Mouse (Mus musculus): ENCODE data around the gene Ift22. TPM values are rescaled to one million over a fixed set of nuclear protein-coding genes. Genes with fewer than 3 reads are reported as not detected.

Ift22 gene
- polyA plus RNA-seq, 1 experiment from 2014 or later = 134 TPM

DNA sequence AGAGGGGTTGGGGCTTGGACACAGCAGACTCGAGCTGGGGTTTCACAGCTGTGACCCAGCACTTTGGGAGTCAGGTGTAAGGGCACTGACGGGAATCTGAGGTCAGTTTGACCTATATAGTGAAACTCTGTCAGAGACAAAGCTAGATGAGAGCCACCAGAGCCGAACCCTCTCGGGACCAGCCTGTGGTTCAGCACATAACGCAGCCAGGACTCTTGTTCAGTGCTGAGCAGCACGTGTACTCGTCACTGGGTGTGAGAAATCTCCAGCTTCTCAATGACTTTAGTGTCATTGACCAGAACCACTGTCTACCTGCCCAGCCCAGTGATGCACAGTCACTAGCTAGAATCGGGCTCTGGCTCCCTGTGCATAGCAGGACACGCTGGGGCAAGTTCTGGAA lies 14.9 kb downstream of the Ift22 start:
- ATAC-seq = no peak
- Histone ChIP-seq H3K4me2 (ENCODE audit: low read length) (no peak overlapping the region), H3K36me3 (ENCODE audit: control insufficient read depth, insufficient read depth, low read length) (0 out of 2 replicates have a peak, but pooled peaks cover 3% of the 10 kb centered on the region), H3K4me3 (ENCODE audit: low read depth, low read length) (no peak overlapping the region), H3K9ac (ENCODE audit: low read depth, low read length) (no peak overlapping the region), H3K27me3 (ENCODE audit: control insufficient read depth, insufficient read depth, low read depth, low read length) (no peaks in the 10 kb centered on the region), H3K27ac (ENCODE audit: low read length) (no peak overlapping the region), H3K9me3 (replicated peaks; ENCODE audit: control insufficient read depth, low read length, poor library complexity, severe bottlenecking) (no peaks in the 10 kb centered on the region), H3K4me1 (ENCODE audit: control insufficient read depth, insufficient read depth, low read length) (peaks cover 6% of the 10 kb centered on the region; the same call in 1 of the 2 replicates)
- 87% methylated on average over 9 of the region's 9 CpGs for WGBS

GRCm38 (mm10) chr5:136923751-136924478 lies 16.0 kb downstream of the Ift22 start:
- no peak overlapping the region for H3K27ac ChIP-seq (ENCODE audit: low read length)
- no peak for ATAC-seq
- WGBS = 84% methylated on average over 7 of the region's 7 CpGs

GRCm38 (mm10) chr5:136929073-136929472 lies 21.1 kb downstream of the Ift22 start:
- no peaks in the 10 kb centered on the region for H3K9me3 ChIP-seq (replicated peaks; ENCODE audit: control insufficient read depth, low read length, poor library complexity, severe bottlenecking)
- H3K36me3 ChIP-seq (ENCODE audit: control insufficient read depth, insufficient read depth, low read length) = 0 out of 2 replicates have a peak, but pooled peaks cover 3% of the 10 kb centered on the region
- WGBS = 23% methylated on average over 4 of the region's 4 CpGs
- no peak overlapping the region for H3K4me3 ChIP-seq (ENCODE audit: low read depth, low read length)
- no peak overlapping the region for H3K4me2 ChIP-seq (ENCODE audit: low read length)
- H3K27ac ChIP-seq (ENCODE audit: low read length) = no peak overlapping the region
- no peaks in the 10 kb centered on the region for H3K4me1 ChIP-seq (ENCODE audit: control insufficient read depth, insufficient read depth, low read length)
- no peaks in the 10 kb centered on the region for H3K27me3 ChIP-seq (ENCODE audit: control insufficient read depth, insufficient read depth, low read depth, low read length)
- H3K9ac ChIP-seq (ENCODE audit: low read depth, low read length) = peak overlapping the region; percentile 33; the same call in 1 of the 2 replicates
- ATAC-seq = peak; percentile 80

More at GRCm38 (mm10) chr5:136923751-136924478, 16.0 kb downstream of the Ift22 start:
- Histone ChIP-seq H3K9me3 (replicated peaks; ENCODE audit: control insufficient read depth, low read length, poor library complexity, severe bottlenecking) (no peaks in the 10 kb centered on the region), H3K4me3 (ENCODE audit: low read depth, low read length) (no peak overlapping the region), H3K4me1 (ENCODE audit: control insufficient read depth, insufficient read depth, low read length) (peaks cover 6% of the 10 kb centered on the region; the same call in 1 of the 2 replicates), H3K4me2 (ENCODE audit: low read length) (no peak overlapping the region), H3K27me3 (ENCODE audit: control insufficient read depth, insufficient read depth, low read depth, low read length) (no peaks in the 10 kb centered on the region), H3K36me3 (ENCODE audit: control insufficient read depth, insufficient read depth, low read length) (0 out of 2 replicates have a peak, but pooled peaks cover 3% of the 10 kb centered on the region), H3K9ac (ENCODE audit: low read depth, low read length) (no peak overlapping the region)

- no peaks in the 10 kb centered on the region for H3K27me3 ChIP-seq (ENCODE audit: control insufficient read depth, insufficient read depth, low read depth, low read length)
- H3K9ac ChIP-seq (ENCODE audit: low read depth, low read length) = no peak overlapping the region
- no peak overlapping the region for H3K4me3 ChIP-seq (ENCODE audit: low read depth, low read length)
- H3K4me2 ChIP-seq (ENCODE audit: low read length) = no peak overlapping the region
- H3K9me3 ChIP-seq (replicated peaks; ENCODE audit: control insufficient read depth, low read length, poor library complexity, severe bottlenecking) = no peaks in the 10 kb centered on the region
- H3K27ac ChIP-seq (ENCODE audit: low read length) = no peak overlapping the region
- no peaks in the 10 kb centered on the region for H3K4me1 ChIP-seq (ENCODE audit: control insufficient read depth, insufficient read depth, low read length)
- WGBS = 86% methylated on average over 14 of the region's 14 CpGs
- H3K36me3 ChIP-seq (ENCODE audit: control insufficient read depth, insufficient read depth, low read length) = no peaks in the 10 kb centered on the region
- ATAC-seq = no peak
These were observed 23.9 kb downstream of the Ift22 start for GRCm38 (mm10) chr5:136931896-136932295.

DNA sequence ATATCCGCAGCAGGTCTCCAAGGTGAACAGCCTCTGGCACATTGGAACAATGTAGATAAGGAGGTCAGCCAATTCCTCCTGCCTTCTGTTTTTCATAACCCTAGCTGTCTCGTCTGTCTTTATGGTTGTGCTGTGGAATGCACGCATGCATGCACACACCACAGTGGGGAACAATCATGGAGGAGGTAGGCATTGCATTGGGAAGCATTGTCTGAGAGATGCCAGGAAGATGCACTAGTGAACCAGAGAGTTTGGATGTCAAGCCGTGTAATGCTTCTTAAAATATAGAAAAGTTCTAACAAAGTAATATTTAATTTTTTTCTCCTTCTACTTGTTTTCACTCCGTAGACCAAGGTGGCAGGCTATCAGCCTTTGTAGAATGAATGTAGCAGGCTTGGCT lies 25.0 kb downstream of the Ift22 start:
- Histone ChIP-seq H3K4me2 (ENCODE audit: low read length) (no peak overlapping the region), H3K36me3 (ENCODE audit: control insufficient read depth, insufficient read depth, low read length) (no peaks in the 10 kb centered on the region), H3K4me1 (ENCODE audit: control insufficient read depth, insufficient read depth, low read length) (no peaks in the 10 kb centered on the region), H3K27me3 (ENCODE audit: control insufficient read depth, insufficient read depth, low read depth, low read length) (no peaks in the 10 kb centered on the region), H3K4me3 (ENCODE audit: low read depth, low read length) (no peak overlapping the region), H3K9me3 (replicated peaks; ENCODE audit: control insufficient read depth, low read length, poor library complexity, severe bottlenecking) (no peaks in the 10 kb centered on the region), H3K9ac (ENCODE audit: low read depth, low read length) (no peak overlapping the region), H3K27ac (ENCODE audit: low read length) (no peak overlapping the region)
- ATAC-seq = no peak
- WGBS = 75% methylated on average over 5 of the region's 5 CpGs

DNA sequence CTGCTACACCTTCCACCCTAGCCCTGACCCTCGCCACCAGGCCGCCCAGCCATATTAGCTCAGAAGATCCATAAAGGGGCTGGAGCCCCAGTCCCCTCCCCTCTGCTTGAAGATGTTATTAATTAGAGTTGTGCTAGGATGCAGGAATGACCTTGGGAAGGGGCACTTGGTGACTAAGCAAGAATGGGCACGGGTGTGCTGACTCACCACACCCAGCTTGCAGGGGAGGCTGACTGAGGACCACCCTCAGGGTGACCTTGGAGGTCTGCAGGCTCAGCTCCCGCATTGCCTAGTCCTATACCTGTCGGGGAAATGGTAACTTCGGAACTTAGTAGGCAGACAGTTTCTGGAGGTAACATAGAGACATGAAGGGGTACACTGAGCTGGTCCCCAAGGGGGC lies 26.0 kb downstream of the Ift22 start:
- no peak overlapping the region for H3K9ac ChIP-seq (ENCODE audit: low read depth, low read length)
- H3K27me3 ChIP-seq (ENCODE audit: control insufficient read depth, insufficient read depth, low read depth, low read length) = no peaks in the 10 kb centered on the region
- 92% methylated on average over 6 of the region's 6 CpGs for WGBS
- no peak for ATAC-seq
- no peaks in the 10 kb centered on the region for H3K36me3 ChIP-seq (ENCODE audit: control insufficient read depth, insufficient read depth, low read length)
- H3K4me2 ChIP-seq (ENCODE audit: low read length) = no peak overlapping the region
- no peaks in the 10 kb centered on the region for H3K9me3 ChIP-seq (replicated peaks; ENCODE audit: control insufficient read depth, low read length, poor library complexity, severe bottlenecking)
- H3K4me1 ChIP-seq (ENCODE audit: control insufficient read depth, insufficient read depth, low read length) = no peaks in the 10 kb centered on the region
- no peak overlapping the region for H3K27ac ChIP-seq (ENCODE audit: low read length)
- H3K4me3 ChIP-seq (ENCODE audit: low read depth, low read length) = no peak overlapping the region

GRCm38 (mm10) chr5:136935905-136936695 lies 28.1 kb downstream of the Ift22 start:
- 68% methylated on average over 7 of the region's 7 CpGs for WGBS
- H3K4me1 ChIP-seq (ENCODE audit: control insufficient read depth, insufficient read depth, low read length) = no peaks in the 10 kb centered on the region
- no peaks in the 10 kb centered on the region for H3K9me3 ChIP-seq (replicated peaks; ENCODE audit: control insufficient read depth, low read length, poor library complexity, severe bottlenecking)
- no peak for ATAC-seq
- H3K9ac ChIP-seq (ENCODE audit: low read depth, low read length) = no peak overlapping the region
- no peak overlapping the region for H3K27ac ChIP-seq (ENCODE audit: low read length)
- H3K27me3 ChIP-seq (ENCODE audit: control insufficient read depth, insufficient read depth, low read depth, low read length) = no peaks in the 10 kb centered on the region
- H3K36me3 ChIP-seq (ENCODE audit: control insufficient read depth, insufficient read depth, low read length) = no peaks in the 10 kb centered on the region
- H3K4me2 ChIP-seq (ENCODE audit: low read length) = no peak overlapping the region
- H3K4me3 ChIP-seq (ENCODE audit: low read depth, low read length) = no peak overlapping the region

GRCm38 (mm10) chr5:136936750-136937149 lies 28.8 kb downstream of the Ift22 start:
- Histone ChIP-seq H3K9ac (ENCODE audit: low read depth, low read length) (no peak overlapping the region), H3K4me2 (ENCODE audit: low read length) (no peak overlapping the region), H3K36me3 (ENCODE audit: control insufficient read depth, insufficient read depth, low read length) (no peaks in the 10 kb centered on the region), H3K4me1 (ENCODE audit: control insufficient read depth, insufficient read depth, low read length) (no peaks in the 10 kb centered on the region), H3K27ac (ENCODE audit: low read length) (no peak overlapping the region), H3K9me3 (replicated peaks; ENCODE audit: control insufficient read depth, low read length, poor library complexity, severe bottlenecking) (no peaks in the 10 kb centered on the region), H3K27me3 (ENCODE audit: control insufficient read depth, insufficient read depth, low read depth, low read length) (no peaks in the 10 kb centered on the region), H3K4me3 (ENCODE audit: low read depth, low read length) (no peak overlapping the region)
- no peak for ATAC-seq
- 85% methylated on average over 6 of the region's 6 CpGs for WGBS

DNA sequence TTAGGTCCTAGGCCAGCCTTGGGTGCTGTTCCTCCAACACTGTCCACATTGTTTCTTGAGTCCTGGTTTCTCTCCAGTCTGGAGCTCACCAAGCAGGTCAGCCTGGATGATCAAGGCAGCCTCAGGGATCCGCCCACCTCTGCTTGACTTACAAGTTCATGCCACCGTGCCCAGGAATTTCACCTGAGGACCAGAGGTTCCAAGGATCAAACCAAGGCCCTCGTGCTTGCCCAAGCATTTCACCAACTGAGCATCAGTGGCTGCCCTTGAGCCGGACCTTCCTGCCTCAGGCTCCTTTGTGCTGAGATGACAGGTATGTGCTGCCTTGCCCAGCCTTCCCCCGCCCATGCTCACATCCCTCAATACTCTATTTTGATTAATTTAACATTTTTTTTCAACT lies 29.7 kb downstream of the Ift22 start:
- whole genome bisulfite sequencing = 89% methylated on average over 5 of the region's 5 CpGs
- H3K9ac ChIP-seq (ENCODE audit: low read depth, low read length) = no peak overlapping the region

More for the DNA sequence above, 29.7 kb downstream of the Ift22 start:
- H3K27ac ChIP-seq (ENCODE audit: low read length) = no peak overlapping the region
- no peaks in the 10 kb centered on the region for H3K27me3 ChIP-seq (ENCODE audit: control insufficient read depth, insufficient read depth, low read depth, low read length)
- no peaks in the 10 kb centered on the region for H3K4me1 ChIP-seq (ENCODE audit: control insufficient read depth, insufficient read depth, low read length)
- ATAC-seq = no peak
- no peaks in the 10 kb centered on the region for H3K36me3 ChIP-seq (ENCODE audit: control insufficient read depth, insufficient read depth, low read length)
- H3K4me3 ChIP-seq (ENCODE audit: low read depth, low read length) = no peak overlapping the region
- no peaks in the 10 kb centered on the region for H3K9me3 ChIP-seq (replicated peaks; ENCODE audit: control insufficient read depth, low read length, poor library complexity, severe bottlenecking)
- H3K4me2 ChIP-seq (ENCODE audit: low read length) = no peak overlapping the region
